In the genomic region with DNA sequence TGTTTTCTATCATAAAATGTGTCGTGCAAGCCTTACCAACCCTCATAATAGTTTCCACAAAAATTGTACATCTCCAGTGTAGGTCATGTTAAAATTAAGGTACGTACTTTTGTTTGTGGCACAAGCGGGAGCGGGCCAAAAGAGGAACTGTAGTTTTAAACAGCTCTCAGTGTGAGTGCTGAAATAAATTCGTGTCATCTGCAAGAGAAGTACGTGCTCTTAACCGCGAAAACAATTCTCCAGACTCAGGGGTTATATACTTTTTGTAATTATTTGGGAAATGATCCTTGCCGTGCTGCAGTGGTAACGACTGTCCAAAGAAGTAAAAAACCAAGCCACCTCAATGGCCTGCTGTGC, we compare ENCODE assay signal across 8 mouse cellular contexts. TPM values are rescaled to one million over a fixed set of nuclear protein-coding genes. Genes with fewer than 3 reads are reported as not detected.
DNase-seq lines count a peak whose midpoint lies in the region; ATAC-seq and TF ChIP-seq lines count a peak whose summit lies in the region.

No protein-coding gene starts in this region.

- peaks cover 1% of the 10 kb centered on the region; the same call in 1 of the 2 replicates for H3K4me1 ChIP-seq in liver, adult 2 months (ENCODE audit: control insufficient read depth, insufficient read depth, low read length)
- peaks cover 7% of the 10 kb centered on the region; the same call in 1 of the 2 replicates for H3K4me1 ChIP-seq in embryonic facial prominence, embryonic 14.5 days (ENCODE audit: control insufficient read depth, insufficient read depth, low read length)
- peaks cover 7% of the 10 kb centered on the region for H3K4me1 ChIP-seq in limb, embryonic 10.5 days
- H3K4me1 ChIP-seq in neural tube, embryonic 13.5 days (replicated peaks): peaks cover 10% of the 10 kb centered on the region

- peak; percentile 24 for DNase-seq in liver, adult 2 months (ENCODE audit: extremely low read depth, low read depth, low spot score)
- DNase-seq in liver: no peak
- DNase-seq in embryonic facial prominence, embryonic 14.5 days (ENCODE audit: low spot score): peak; percentile 29
- DNase-seq in limb, embryonic 10.5 days (ENCODE audit: low spot score): no peak
- DNase-seq in cerebellum, adult 11-12 months: no peak
- no peak for DNase-seq in urinary bladder, postnatal 36 days (ENCODE audit: low spot score in 2 of 2)

- TF ChIP-seq CTCF in liver, adult 2 months (IDR thresholded peaks at IDR 0.05; ENCODE audit: low read depth, low read length): no peak

- WGBS in liver, adult 2 months: 14% methylated on average over 10 of the region's 10 CpGs
- WGBS in embryonic facial prominence, embryonic 14.5 days: 19% methylated on average over 10 of the region's 10 CpGs
- WGBS in limb, embryonic 10.5 days: 32% methylated on average over 10 of the region's 10 CpGs
- 26% methylated on average over 10 of the region's 10 CpGs for WGBS in neural tube, embryonic 13.5 days

- peak overlapping the region; percentile 87 for H3K4me3 ChIP-seq in liver, adult 2 months (ENCODE audit: insufficient read depth, low read depth, low read length)
- H3K4me3 ChIP-seq in embryonic facial prominence, embryonic 14.5 days (ENCODE audit: low read depth, low read length): peak overlapping the region; percentile 56
- peak overlapping the region; percentile 63 for H3K4me3 ChIP-seq in limb, embryonic 10.5 days
- H3K4me3 ChIP-seq in neural tube, embryonic 13.5 days: peak overlapping the region; percentile 60

- H3K27ac ChIP-seq in liver, adult 2 months (replicated peaks; ENCODE audit: insufficient read depth, low read depth, low read length): no peak overlapping the region
- H3K27ac ChIP-seq in embryonic facial prominence, embryonic 14.5 days (replicated peaks; ENCODE audit: low read depth, low read length): peak overlapping the region; percentile 65
- peak overlapping the region; percentile 86 for H3K27ac ChIP-seq in limb, embryonic 10.5 days
- H3K27ac ChIP-seq in neural tube, embryonic 13.5 days (replicated peaks): peak overlapping the region; percentile 63; the same call in 1 of the 2 replicates

- H3K36me3 ChIP-seq in liver, adult 2 months (ENCODE audit: control insufficient read depth, insufficient read depth, low read length): peaks cover 9% of the 10 kb centered on the region
- H3K36me3 ChIP-seq in embryonic facial prominence, embryonic 14.5 days (ENCODE audit: control insufficient read depth, insufficient read depth, low read length): peaks cover 18% of the 10 kb centered on the region
- H3K36me3 ChIP-seq in limb, embryonic 10.5 days: peaks cover 27% of the 10 kb centered on the region
- peaks cover 23% of the 10 kb centered on the region for H3K36me3 ChIP-seq in neural tube, embryonic 13.5 days

- H3K9ac ChIP-seq in liver, adult 2 months (ENCODE audit: low read depth, low read length): peak overlapping the region; percentile 79
- peak overlapping the region; percentile 66 for H3K9ac ChIP-seq in embryonic facial prominence, embryonic 14.5 days (ENCODE audit: low read depth, low read length)
- peak overlapping the region; percentile 78 for H3K9ac ChIP-seq in neural tube, embryonic 13.5 days

- TF ChIP-seq POLR2A in liver, adult 2 months (IDR thresholded peaks at IDR 0.05; ENCODE audit: extremely low read depth, insufficient read depth, low read length): no peak

- ATAC-seq in embryonic facial prominence, embryonic 14.5 days (ENCODE audit: low read depth): no peak; the same call in 1 of the 2 replicates
- ATAC-seq in neural tube, embryonic 13.5 days (ENCODE audit: low read depth): 0 out of 2 replicates have a peak, but pooled peaks have one; percentile 1
- ATAC-seq in activated CD4-positive, CD25-positive, alpha-beta regulatory T cell, adult 4 months: no peak

- no peaks in the 10 kb centered on the region; the same call in 1 of the 2 replicates for H3K79me2 ChIP-seq in liver, adult 2 months (ENCODE audit: control insufficient read depth, insufficient read depth, low read length)

- no peaks in the 10 kb centered on the region for H3K9me3 ChIP-seq in embryonic facial prominence, embryonic 14.5 days (ENCODE audit: control insufficient read depth, low read length)
- no peaks in the 10 kb centered on the region for H3K9me3 ChIP-seq in limb, embryonic 10.5 days (replicated peaks)
- no peaks in the 10 kb centered on the region for H3K9me3 ChIP-seq in neural tube, embryonic 13.5 days

- H3K4me2 ChIP-seq in embryonic facial prominence, embryonic 14.5 days (ENCODE audit: low read depth, low read length): peak overlapping the region; percentile 60
- peak overlapping the region; percentile 61 for H3K4me2 ChIP-seq in neural tube, embryonic 13.5 days

- H3K27me3 ChIP-seq in liver, adult 2 months (ENCODE audit: control insufficient read depth, insufficient read depth, low read length): no peaks in the 10 kb centered on the region
- H3K27me3 ChIP-seq in embryonic facial prominence, embryonic 14.5 days (replicated peaks; ENCODE audit: control insufficient read depth, insufficient read depth, low read length): no peaks in the 10 kb centered on the region
- no peaks in the 10 kb centered on the region for H3K27me3 ChIP-seq in limb, embryonic 10.5 days (ENCODE audit: low read depth, poor library complexity, severe bottlenecking)
- no peaks in the 10 kb centered on the region for H3K27me3 ChIP-seq in neural tube, embryonic 13.5 days

RNA-seq across cellular contexts. Expression of gene Prorsd1, which starts 0.5 kb away (rescaled TPM):
- total RNA-seq in liver, adult 2 months (2014; rRNA removed): 14.6 and 15.8 TPM in 2 replicates
- 3.5 and 4.1 TPM in 2 replicates for polyA plus RNA-seq in liver, adult 2 months (2012; rRNA removed)
- polyA plus RNA-seq in embryonic facial prominence, embryonic 14.5 days (2014; fragmentation: Nextera tagmentation; extraction: Ambion mirVana): 28.1 and 33.1 TPM in 2 replicates
- polyA plus RNA-seq in limb, embryonic 10.5 days (2016; fragmentation: Nextera tagmentation; extraction: Ambion mirVana): 19.2 and 19.8 TPM in 2 replicates
- 14.4 and 17.8 TPM in 2 replicates for polyA plus RNA-seq in neural tube, embryonic 13.5 days (2015; fragmentation: Nextera tagmentation; extraction: Ambion mirVana)
- polyA plus RNA-seq in activated CD4-positive, CD25-positive, alpha-beta regulatory T cell, adult 4 months (2017; shearing (Covaris generic)): 10 to 100 TPM; 43.2 to 49.5 TPM

RNA-seq across cellular contexts. Expression of gene Mtif2, which starts 11.9 kb away (rescaled TPM):
- total RNA-seq in liver, adult 2 months (2014; rRNA removed): 23.4 and 26.2 TPM in 2 replicates
- polyA plus RNA-seq in liver, adult 2 months (2012; rRNA removed): 8.3 and 12.7 TPM in 2 replicates
- 23.6 and 34.2 TPM in 2 replicates for polyA plus RNA-seq in embryonic facial prominence, embryonic 14.5 days (2014; fragmentation: Nextera tagmentation; extraction: Ambion mirVana)
- 43.1 and 45.2 TPM in 2 replicates for polyA plus RNA-seq in limb, embryonic 10.5 days (2016; fragmentation: Nextera tagmentation; extraction: Ambion mirVana)
- 53.1 and 59.4 TPM in 2 replicates for polyA plus RNA-seq in neural tube, embryonic 13.5 days (2015; fragmentation: Nextera tagmentation; extraction: Ambion mirVana)
- polyA plus RNA-seq in activated CD4-positive, CD25-positive, alpha-beta regulatory T cell, adult 4 months (2017; shearing (Covaris generic)): 10 to 100 TPM; 47.4 to 52.1 TPM

RNA-seq across cellular contexts. Expression of gene Clhc1, which starts 33.4 kb away (rescaled TPM):
- 0.28 TPM in 1 of 2 replicates, not detected in the other for total RNA-seq in liver, adult 2 months (2014; rRNA removed)
- polyA plus RNA-seq in liver, adult 2 months (2012; rRNA removed): not detected in 2 replicates
- 0.12 and 0.15 TPM in 2 replicates for polyA plus RNA-seq in embryonic facial prominence, embryonic 14.5 days (2014; fragmentation: Nextera tagmentation; extraction: Ambion mirVana)
- 0.18 TPM in 1 of 2 replicates, not detected in the other for polyA plus RNA-seq in limb, embryonic 10.5 days (2016; fragmentation: Nextera tagmentation; extraction: Ambion mirVana)
- 0.35 TPM in 1 of 2 replicates, not detected in the other for polyA plus RNA-seq in neural tube, embryonic 13.5 days (2015; fragmentation: Nextera tagmentation; extraction: Ambion mirVana)
- 1 to 10 TPM in 1 of 2 experiments, under 1 TPM in 1; 0.78 to 1.2 TPM for polyA plus RNA-seq in activated CD4-positive, CD25-positive, alpha-beta regulatory T cell, adult 4 months (2017; shearing (Covaris generic))

RNA-seq across cellular contexts. Expression of gene Rps27a, which starts 33.6 kb away (rescaled TPM):
- total RNA-seq in liver, adult 2 months (2014; rRNA removed): 499 and 521 TPM in 2 replicates
- polyA plus RNA-seq in liver, adult 2 months (2012; rRNA removed): 58.8 and 67.0 TPM in 2 replicates
- 1,401 and 1,473 TPM in 2 replicates for polyA plus RNA-seq in embryonic facial prominence, embryonic 14.5 days (2014; fragmentation: Nextera tagmentation; extraction: Ambion mirVana)
- polyA plus RNA-seq in limb, embryonic 10.5 days (2016; fragmentation: Nextera tagmentation; extraction: Ambion mirVana): 1,063 and 1,282 TPM in 2 replicates
- 685 and 734 TPM in 2 replicates for polyA plus RNA-seq in neural tube, embryonic 13.5 days (2015; fragmentation: Nextera tagmentation; extraction: Ambion mirVana)
- polyA plus RNA-seq in activated CD4-positive, CD25-positive, alpha-beta regulatory T cell, adult 4 months (2017; shearing (Covaris generic)): 1,000 to 10,000 TPM; 1,318 to 1,662 TPM

Comparison
In these comparisons a context has a peak if more than half of its experiments do, and no peak if none do; other contexts are left out.
1. DNase-seq: peak in liver, adult 2 months (single experiment) and embryonic facial prominence, embryonic 14.5 days (single experiment); none in liver (single experiment), limb, embryonic 10.5 days (single experiment), cerebellum, adult 11-12 months (single experiment) and urinary bladder, postnatal 36 days (0 of 2).
2. Peak in every context shown above with its lines, with median percentiles within 50 percentile points of each other: H3K4me3 ChIP-seq and H3K9ac ChIP-seq.